Mouse (Mus musculus): ENCODE measurements around the gene Pold1.

- TF ChIP-seq GATA1 (IDR thresholded peaks at IDR 0.05; ENCODE audit: borderline replicate concordance, low read length) (no peak), CTCF (IDR thresholded peaks at IDR 0.05; ENCODE audit: low read depth, low read length) (no peak), GATA2 (IDR thresholded peaks at IDR 0.05; ENCODE audit: borderline replicate concordance, low read depth, low read length) (no peak), POLR2AphosphoS5 (IDR thresholded peaks at IDR 0.05; ENCODE audit: insufficient replicate concordance, low read depth, low read length) (no peak)
Measured at GRCm38 (mm10) chr7:44595131-44595561, 46.5 kb upstream of the Pold1 start.
